Mouse (Mus musculus) C2C12 (cell line): ENCODE data around the gene Olfr1417.

Source experiments
- CEBPB ChIP-seq: IDR thresholded peaks from one replicate; pipeline ENCODE4 v1.6.1; 2011; ENCODE audit warnings: low read depth, mild to moderate bottlenecking, control low read depth, moderate library complexity
- CTCF ChIP-seq: IDR thresholded peaks from one replicate; pipeline ENCODE4 v1.5.1; 2011; ENCODE audit not compliant: control insufficient read depth, insufficient read depth, insufficient read length
- FOSL1 ChIP-seq: IDR thresholded peaks from one replicate; pipeline ENCODE4 v1.8.0; 2011; ENCODE audit warnings: mild to moderate bottlenecking, low read length; ENCODE audit not compliant: poor library complexity, insufficient read depth, severe bottlenecking
- MAX ChIP-seq: IDR thresholded peaks from one replicate; pipeline ENCODE4 v1.6.1; 2011; ENCODE audit warnings: mild to moderate bottlenecking, control low read depth
- MYOG ChIP-seq: IDR thresholded peaks from one replicate; pipeline ENCODE4 v1.6.1; 2011; ENCODE audit not compliant: control insufficient read depth, insufficient read length; ENCODE audit errors: extremely low read depth
- USF1 ChIP-seq: IDR thresholded peaks from one replicate; pipeline ENCODE4 v1.6.1; 2011; ENCODE audit warnings: low read depth, mild to moderate bottlenecking, control low read depth, moderate library complexity

GRCm38 (mm10) chr19:11791825-11792224 is 47.2 kb downstream of the Olfr1417 start:
- TF ChIP-seq CTCF (no peak), MAX (no peak), FOSL1 (no peak), USF1 (no peak), MYOG (no peak), CEBPB (no peak)
